Mouse (Mus musculus): ENCODE results near the gene Cers1.

Gene Cers1

DNA sequence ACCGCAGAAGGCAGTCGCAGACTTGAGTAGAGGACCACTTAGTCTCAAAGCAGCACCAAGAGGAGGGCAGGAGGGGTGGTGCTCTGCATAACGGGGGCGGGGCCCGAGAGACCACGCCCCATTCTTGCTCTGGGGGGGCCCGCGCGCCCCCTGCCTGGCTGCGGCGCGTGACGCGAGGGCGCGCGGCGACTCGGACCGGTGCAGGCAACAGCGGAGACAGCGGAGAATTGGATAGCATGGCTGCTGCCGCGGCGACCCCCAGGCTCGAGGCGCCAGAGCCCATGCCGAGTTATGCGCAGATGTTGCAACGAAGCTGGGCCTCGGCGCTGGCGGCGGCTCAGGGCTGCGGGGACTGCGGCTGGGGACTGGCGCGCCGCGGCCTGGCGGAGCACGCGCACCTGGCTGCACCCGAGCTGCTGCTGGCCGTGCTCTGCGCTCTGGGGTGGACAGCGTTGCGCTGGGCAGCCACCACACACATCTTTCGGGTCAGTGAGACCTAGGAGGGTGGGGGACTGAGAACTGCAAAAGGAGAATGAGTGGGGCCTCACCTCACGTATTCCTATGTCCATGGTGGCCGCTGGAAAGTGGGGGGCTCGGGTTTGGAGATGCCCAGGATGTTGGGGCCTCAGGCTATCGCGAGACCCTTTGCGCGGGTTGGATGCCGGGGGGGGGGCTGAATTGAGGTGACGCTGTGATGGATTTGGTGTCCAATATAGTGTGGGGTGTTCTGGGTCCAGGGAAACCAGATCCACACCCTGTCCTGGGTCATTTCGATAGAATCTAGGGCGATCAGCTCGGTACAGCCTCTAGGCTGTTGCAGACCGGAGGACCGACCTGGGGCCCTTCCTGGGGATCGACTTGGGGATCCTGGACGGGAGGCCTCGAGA, at the start of gene Cers1:
Cers1 (plus strand) TSS at position 152 of the 887 bp plus-strand sequence.
- peak; percentile 59 for DNase-seq (ENCODE audit: low spot score)

DNA sequence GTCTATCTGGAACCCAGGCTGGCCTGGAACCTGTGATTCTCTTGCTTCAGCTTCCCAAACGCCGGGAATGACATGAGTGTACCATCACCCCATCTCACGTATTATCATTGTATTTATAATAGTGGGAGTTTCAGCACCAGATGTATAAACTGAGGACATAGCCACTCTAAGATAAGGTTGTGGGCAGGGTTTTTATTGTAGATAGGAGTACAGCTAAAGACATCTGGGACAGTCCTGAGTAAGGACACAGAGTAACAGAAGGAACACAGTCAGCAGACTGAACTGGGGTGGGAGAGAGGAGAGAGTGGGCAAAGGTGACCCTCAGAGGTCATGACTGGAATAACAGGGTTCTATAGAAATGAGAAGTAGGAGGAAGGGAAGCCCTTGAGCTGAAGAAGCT, 47.9 kb upstream of the Cers1 start:
- DNase-seq (ENCODE audit: low spot score): no peak

GRCm38 (mm10) chr8:70268311-70268710, 47.3 kb upstream of the Cers1 start:
- DNase-seq (ENCODE audit: low spot score): no peak

DNA sequence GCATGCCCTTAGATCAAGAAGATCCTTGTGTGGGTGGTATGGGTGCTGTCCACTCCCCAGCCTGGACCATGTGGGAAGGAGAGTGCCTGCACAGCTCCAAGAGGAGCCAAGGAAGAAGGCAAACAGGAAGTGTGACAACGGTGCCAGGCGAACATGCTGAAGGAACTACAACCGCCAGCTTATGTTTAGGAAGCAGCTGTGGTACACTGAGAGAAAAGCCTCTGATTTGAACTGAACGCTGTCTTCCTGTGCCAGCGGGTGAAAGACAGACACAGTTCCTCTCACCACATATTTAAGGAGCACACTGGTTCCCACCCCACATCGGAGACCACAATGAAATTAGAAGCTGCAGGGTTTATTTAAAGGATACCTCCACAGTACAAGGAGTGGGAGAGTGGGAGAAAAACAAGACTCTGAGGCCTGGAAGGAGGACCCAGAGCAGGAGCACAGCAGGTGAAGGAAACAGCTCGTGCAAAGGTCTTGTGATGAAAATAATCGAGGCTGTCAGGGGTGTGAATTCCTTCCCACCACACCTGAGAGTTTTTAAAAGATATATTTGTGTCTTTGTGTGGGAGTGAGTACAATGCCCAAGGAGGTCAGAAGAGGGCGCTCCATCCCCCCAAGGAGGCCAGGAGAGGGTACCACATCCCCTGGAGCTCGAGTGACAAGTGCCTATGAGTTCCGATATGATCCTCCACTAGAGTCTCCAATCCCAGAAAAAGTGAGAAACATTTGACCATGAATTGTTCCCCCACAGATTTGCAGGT, 46.6 kb upstream of the Cers1 start:
- no peak for DNase-seq (ENCODE audit: low spot score)

GRCm38 (mm10) chr8:70272949-70273348, 42.6 kb upstream of the Cers1 start:
- no peak for DNase-seq (ENCODE audit: low spot score)

GRCm38 (mm10) chr8:70274350-70274749, 41.2 kb upstream of the Cers1 start:
- DNase-seq (ENCODE audit: low spot score): no peak

GRCm38 (mm10) chr8:70276476-70276875, 39.1 kb upstream of the Cers1 start:
- DNase-seq (ENCODE audit: low spot score): no peak

DNA sequence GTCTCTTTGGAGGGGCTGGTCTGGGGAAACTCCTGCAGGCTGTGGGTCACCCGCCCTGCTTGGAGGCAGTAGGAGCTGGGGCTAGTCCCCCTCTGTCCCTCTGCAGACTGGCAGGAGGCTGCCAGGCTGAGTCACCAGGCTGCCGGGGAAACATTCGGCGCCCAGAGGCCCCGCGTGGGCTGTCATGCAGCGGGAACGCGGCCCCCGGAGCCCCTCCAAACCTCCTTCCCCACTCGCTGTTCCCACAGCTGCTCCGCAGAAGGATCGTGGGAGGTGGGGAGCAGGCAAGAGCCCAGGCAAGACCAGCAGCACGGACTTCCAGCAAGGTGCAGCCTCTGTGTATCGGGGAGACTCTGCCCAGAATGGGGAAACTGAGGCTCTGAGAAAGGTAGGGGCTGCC, 37.4 kb upstream of the Cers1 start:
- no peak for DNase-seq (ENCODE audit: low spot score)

GRCm38 (mm10) chr8:70279266-70279665, 36.3 kb upstream of the Cers1 start:
- no peak for DNase-seq (ENCODE audit: low spot score)

DNA sequence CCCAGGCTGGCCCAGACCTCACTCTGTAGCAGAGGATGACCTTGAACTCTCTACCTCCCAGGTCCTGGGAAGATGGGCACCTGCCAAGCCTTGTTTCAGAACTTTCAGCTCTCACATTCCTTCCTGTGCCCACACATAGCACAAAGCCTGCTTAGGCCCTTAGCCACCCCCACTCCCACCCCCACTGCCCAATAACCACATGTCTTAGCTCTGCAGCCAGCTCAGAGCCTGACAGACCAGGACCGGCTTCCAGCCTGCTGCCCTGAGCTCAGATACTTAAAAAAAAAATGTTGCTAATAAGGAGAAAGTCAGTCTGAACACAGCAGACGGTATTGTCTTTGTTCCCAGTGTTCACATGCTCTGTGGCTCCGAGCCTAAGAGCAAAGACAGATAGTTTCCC, 34.6 kb upstream of the Cers1 start:
- peak; percentile 80 for DNase-seq (ENCODE audit: low spot score)

GRCm38 (mm10) chr8:70282603-70283135, 32.9 kb upstream of the Cers1 start, which contains the start of gene Homer3:
Homer3 (plus strand) TSS chr8:70282827.
- peak; percentile 87 for DNase-seq (ENCODE audit: low spot score)

DNA sequence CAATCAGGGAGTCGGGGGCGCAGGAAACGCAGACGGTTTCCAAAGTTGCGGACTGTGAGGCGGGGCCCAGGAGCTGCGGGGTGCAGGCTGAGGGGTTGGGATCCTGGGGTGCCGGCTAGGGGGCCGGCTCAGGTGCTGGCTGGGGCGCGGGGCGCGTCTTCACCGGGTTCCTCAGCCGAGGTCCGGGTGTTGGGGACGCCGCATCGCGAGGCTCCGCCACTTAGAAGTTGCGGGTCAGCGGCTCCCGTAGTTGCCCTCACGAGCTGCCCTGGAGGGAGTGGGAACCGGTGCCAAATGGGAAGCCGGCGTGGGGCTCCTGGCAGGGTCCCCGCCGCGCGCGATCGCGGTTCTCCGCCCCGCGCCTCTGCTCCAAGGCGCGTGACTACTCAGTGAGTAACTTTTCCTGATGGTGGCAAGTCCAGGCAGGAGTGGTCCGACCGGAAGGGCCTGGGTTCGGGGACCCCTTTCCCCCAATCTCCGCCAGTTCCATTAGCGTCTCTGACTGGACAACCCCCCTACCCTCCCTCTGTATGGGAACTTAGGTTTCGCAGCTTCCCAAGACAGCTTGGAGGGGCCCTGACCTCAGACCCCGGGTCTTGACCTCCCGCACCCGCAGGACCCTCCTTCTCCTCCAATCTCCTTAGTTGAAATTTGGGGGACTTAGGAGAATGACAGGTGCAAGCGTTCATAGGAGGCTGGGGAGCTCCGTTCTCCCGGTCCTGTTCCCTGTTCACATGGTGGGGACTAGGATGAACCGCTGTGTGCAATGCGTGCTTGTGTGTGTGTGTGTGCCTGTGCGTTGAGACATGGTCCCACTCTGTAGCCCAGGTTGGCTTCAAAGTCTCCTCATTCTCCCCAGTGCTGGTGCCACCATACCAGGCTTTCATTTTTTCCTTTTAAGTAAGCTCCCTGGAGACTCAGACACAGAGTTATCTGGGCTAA, 32.2 kb upstream of the Cers1 start:
- DNase-seq (ENCODE audit: low spot score): no peak

DNA sequence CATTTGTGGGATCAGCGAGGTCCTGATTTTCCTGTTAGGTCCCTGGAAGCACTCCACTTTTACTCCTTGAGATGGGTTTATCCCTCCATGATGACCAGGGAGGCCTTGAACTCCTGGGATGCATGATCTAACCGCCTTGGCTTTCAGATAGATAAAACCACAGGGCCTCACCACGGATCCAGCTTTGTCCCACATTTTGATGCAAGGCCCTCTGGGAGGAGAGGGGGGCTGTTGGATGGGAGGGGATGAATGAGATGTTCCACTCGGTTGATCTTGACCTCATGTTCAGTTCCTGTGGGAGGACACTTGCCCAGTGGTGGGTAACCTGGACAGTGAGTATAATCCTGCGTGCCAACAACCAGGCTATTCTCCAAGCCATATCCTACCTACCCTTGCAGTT, 31.2 kb upstream of the Cers1 start:
- DNase-seq (ENCODE audit: low spot score): no peak

DNA sequence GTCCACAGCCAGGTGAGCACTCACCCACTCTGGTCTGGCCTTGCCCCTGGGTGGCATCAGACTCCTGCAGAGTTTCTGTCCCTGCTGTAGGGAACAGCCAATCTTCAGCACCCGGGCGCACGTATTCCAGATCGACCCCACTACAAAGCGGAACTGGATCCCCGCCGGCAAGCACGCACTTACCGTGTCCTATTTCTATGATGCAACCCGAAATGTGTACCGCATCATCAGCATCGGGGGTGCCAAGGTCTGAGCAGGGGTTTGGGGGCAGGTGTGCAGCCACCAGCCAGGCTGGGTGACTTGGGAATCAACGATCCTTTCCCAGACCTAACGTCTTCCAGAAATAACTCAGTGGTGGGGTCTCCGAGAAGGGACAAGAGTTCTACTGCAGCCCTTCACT, 30.3 kb upstream of the Cers1 start:
- no peak for DNase-seq (ENCODE audit: low spot score)

DNA sequence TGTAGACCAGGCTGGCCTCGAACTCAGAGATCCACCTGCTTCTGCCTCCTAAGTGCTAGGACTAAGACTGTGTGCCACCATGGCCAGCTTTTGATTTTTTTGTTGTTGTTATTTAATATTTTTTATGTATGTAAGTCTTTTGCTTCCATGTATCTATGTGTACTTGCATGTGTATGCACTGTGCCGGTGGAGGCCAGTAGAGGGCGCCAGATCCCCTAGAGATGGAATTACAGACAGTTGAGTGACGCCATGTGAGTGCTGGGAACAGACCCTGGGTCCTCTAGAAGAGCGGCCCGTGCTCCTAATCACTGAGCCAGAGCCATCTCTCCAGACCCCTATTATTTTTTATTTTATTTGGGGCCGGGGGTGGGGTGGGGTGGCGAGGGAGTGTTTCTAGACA, 28.8 kb upstream of the Cers1 start:
- DNase-seq (ENCODE audit: low spot score): peak; percentile 57

DNA sequence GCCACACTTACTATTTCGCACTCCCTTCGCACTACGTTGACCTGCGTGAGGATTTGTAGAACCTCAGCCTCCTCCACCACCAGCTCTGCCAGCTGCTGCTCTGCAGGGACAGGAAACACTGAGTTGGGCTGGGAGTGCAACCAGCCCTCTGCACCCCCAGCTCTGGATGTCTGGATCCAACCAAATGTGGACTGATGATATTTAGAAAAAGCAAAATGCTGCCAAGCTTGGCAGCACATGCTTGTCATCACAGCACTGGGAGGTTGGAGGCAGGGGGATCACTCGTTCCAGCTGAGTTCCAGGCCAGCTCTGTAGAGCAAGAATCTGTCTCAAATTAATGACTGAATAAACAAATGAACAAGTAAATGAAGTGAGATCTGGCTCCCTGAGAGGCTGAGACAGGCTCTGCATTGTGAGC, 21.6 kb upstream of the Cers1 start:
- no peak for DNase-seq (ENCODE audit: low spot score)

- DNase-seq (ENCODE audit: low spot score): no peak
These were observed 14.7 kb upstream of the Cers1 start for GRCm38 (mm10) chr8:70300881-70301280.

GRCm38 (mm10) chr8:70302358-70302890, 13.2 kb upstream of the Cers1 start, which contains the start of the genes Ddx49 and Cope:
Ddx49 (minus strand) TSS chr8:70302489.
Cope (plus strand) TSS chr8:70302518.
- DNase-seq (ENCODE audit: low spot score): peak; percentile 93

GRCm38 (mm10) chr8:70302901-70303300, 12.7 kb upstream of the Cers1 start:
- no peak for DNase-seq (ENCODE audit: low spot score)

- DNase-seq (ENCODE audit: low spot score): no peak
These were observed 6.3 kb upstream of the Cers1 start for GRCm38 (mm10) chr8:70309311-70309710.

GRCm38 (mm10) chr8:70313399-70313798, 2.2 kb upstream of the Cers1 start:
- DNase-seq (ENCODE audit: low spot score): no peak

Data from testis, postnatal 14 days (tissue).